Mouse (Mus musculus) granulocyte monocyte progenitor cell, adult 5-6 weeks (primary cell): Measurements from ENCODE around the gene Gsta3. TPM values are rescaled to one million over a fixed set of nuclear protein-coding genes. Genes with fewer than 3 reads are reported as not detected.
"Not testable (repeated sequence)": the region's sequence is repeated elsewhere in the genome, so short reads cannot be mapped to it uniquely, and the experiment has no call there.

ENCODE experiments used
- ATAC-seq: replicated peaks from 2 replicates; pipeline ENCODE4 v1.8.0; 2016; ENCODE audit warnings: mild to moderate bottlenecking, moderate TSS enrichment, inconsistent platforms; ENCODE audit not compliant: poor library complexity, severe bottlenecking
- total RNA-seq, 2 experiments: library from RNA; stranded (forward) in 1 of 2; stranded (reverse) in 1 of 2; fragments of 200-712, 200-1000 nt in 1 of 2; fragments of >200 nt in 1 of 2; fragmentation: Nextera tagmentation in 1 of 2; gene quantifications; 2 replicates each; pipeline ENCODE4 v1.2.3; 2014 to 2017

Gene Gsta3
- total RNA-seq (2014; fragmentation: Nextera tagmentation) (0.90 TPM in 1 of 2 replicates, not detected in the other), total RNA-seq (2017) (0.52 TPM in 1 of 2 replicates, not detected in the other)

- peak; percentile 86 for ATAC-seq
These were observed at the start of gene Gsta3 for GRCm38 (mm10) chr1:21239911-21240898. Gene Gsta3, plus strand, starts transcription at chr1:21240589.

- ATAC-seq = no peak
These were observed 34.1 kb upstream of the Gsta3 start for GRCm38 (mm10) chr1:21206241-21206640.

- peak; percentile 72 for ATAC-seq
These were observed 26.9 kb upstream of the Gsta3 start for GRCm38 (mm10) chr1:21213537-21213936.

GRCm38 (mm10) chr1:21213991-21214692 lies 26.2 kb upstream of the Gsta3 start:
- not testable (repeated sequence) for ATAC-seq

GRCm38 (mm10) chr1:21218489-21218919 lies 21.9 kb upstream of the Gsta3 start, which contains the start of gene Tmem14a:
Gene Tmem14a, plus strand, starts transcription at chr1:21218575.
- ATAC-seq = peak; percentile 94

- ATAC-seq = no peak; the same call in 1 of the 2 replicates
These were observed 12.5 kb upstream of the Gsta3 start for GRCm38 (mm10) chr1:21227756-21228395.

- ATAC-seq = not testable (repeated sequence)
These were observed 11.4 kb upstream of the Gsta3 start for GRCm38 (mm10) chr1:21228740-21229722.

GRCm38 (mm10) chr1:21230376-21230775 lies 10.0 kb upstream of the Gsta3 start:
- ATAC-seq = no peak

- no peak for ATAC-seq
These were observed 8.5 kb upstream of the Gsta3 start for GRCm38 (mm10) chr1:21231744-21232464.

- no peak for ATAC-seq
These were observed 7.9 kb upstream of the Gsta3 start for GRCm38 (mm10) chr1:21232516-21232915.

GRCm38 (mm10) chr1:21235359-21235758 lies 5.0 kb upstream of the Gsta3 start:
- no peak for ATAC-seq

GRCm38 (mm10) chr1:21241096-21241495 lies 707 bp downstream of the Gsta3 start:
- ATAC-seq = no peak

GRCm38 (mm10) chr1:21244290-21244960 lies 4.0 kb downstream of the Gsta3 start:
- no peak for ATAC-seq

- no peak for ATAC-seq
These were observed 5.7 kb downstream of the Gsta3 start for GRCm38 (mm10) chr1:21246136-21246535.

GRCm38 (mm10) chr1:21247896-21248295 lies 7.5 kb downstream of the Gsta3 start:
- ATAC-seq = no peak

- ATAC-seq = no peak
These were observed 8.4 kb downstream of the Gsta3 start for GRCm38 (mm10) chr1:21248560-21249390.

GRCm38 (mm10) chr1:21251661-21252060 lies 11.3 kb downstream of the Gsta3 start:
- no peak for ATAC-seq
